Mouse (Mus musculus): ENCODE measurements around the gene Fam120a.

Gene Fam120a

DNA sequence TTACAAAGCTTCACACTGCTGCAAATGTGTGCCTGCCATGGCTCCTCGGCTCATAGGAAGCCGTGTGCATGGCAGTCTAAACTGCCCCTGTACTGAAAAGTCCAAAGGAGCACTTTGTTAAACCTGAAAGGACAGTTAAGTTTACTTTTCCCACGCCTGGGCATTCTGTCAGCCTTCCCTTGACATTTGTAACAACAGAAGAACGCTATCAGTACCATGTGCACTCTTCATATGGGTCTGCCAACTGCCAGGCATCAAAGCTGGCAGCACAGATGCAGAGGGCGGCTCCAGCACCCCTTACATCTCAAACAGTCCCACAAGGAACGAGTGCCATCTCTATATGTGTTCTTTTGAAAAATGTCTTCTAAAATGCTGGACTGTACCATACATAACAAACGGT is 56.4 kb downstream of the Fam120a start:
- DNase-seq = no peak

DNA sequence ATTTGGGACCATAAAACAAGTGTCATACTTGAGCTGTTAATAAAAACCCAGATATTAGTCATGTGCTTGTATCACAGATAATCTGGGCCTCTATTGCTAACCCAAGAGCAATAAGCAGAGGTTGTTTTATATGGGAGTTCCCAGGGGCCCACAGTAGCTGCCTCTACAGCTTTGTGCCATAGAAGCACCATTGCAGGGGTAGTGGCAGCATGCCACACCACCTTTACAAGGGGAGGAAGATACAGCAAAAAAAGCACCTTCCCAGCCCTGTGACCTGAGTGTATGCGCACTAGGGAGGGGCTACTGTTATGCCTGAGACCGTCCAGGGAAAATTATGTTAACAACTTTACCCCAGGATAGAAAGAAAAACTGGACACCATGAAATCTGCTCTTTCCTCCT is 62.4 kb downstream of the Fam120a start:
- DNase-seq = no peak

DNA sequence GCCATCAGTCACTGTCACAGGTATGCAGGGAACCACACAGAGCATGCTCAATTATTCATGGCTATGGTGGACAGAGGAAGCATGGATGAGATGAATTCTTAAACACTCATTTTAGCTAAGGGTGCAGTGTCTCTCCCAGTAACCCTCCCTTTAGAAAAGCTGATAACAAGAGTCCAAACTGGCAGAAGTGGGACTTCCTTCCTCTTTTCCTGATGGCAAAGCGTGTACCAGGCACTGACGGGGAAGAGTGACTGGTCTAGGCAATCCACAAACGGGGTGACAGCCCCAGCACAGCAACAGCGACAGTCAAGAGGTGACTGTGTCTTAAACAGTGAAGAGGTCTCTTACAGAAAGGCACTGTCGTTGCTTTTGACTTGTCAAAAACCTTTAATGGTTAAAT is 72.4 kb downstream of the Fam120a start:
- no peak for DNase-seq

DNA sequence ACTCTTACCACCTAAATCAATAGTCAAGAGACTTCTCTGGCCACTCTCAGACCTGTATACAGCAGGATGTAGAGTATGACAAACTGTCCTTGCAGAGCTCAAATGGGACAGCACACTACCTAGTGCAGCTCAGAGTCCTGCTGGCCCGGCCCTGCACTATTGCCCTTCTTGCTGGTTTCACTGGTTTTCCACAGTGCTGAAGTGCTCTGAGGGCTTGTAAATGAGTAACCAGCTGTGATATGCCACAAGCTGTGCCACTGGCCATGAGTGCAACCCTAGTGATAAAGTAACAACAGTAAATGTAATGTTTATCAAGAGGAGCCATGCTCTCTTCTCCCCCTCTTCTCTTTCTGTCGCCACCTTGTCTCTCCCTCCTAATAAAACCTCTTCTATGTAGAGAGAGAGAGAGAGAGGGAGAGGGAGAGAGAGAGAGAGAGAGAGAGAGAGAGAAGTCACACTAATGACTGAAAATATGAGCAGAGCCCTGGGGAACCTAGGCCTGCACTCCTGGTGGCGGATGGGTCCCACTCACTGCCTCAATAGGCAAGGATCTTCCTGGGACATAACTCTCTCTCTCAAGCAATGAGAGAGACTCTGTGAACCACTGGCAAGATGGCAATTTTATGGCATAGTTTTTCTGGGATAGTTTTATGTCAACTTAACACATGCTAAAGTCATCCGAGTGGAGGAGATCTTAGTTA is 77.4 kb downstream of the Fam120a start:
- DNase-seq = no peak

DNA sequence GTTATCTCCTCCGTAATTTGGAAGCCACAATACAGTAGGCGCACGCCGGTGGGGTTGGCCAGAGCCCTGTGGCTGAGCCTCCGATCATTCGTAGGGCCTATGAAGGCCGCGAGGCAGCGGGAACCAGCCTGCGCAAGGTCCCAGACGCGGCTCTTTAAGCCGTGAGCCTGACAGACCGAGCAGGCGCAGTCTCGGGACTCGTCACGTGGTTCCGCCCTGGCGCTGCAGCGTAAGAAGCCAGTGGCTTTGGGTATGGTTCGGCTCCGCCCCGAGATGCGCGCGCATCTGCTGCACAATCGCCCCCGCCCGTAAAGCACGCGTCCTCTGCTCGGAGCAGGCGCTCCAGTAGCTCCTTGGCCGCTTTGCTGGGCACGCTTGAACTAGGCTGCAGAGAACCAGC is 89.3 kb downstream of the Fam120a start:
- DNase-seq = peak; percentile 99

DNA sequence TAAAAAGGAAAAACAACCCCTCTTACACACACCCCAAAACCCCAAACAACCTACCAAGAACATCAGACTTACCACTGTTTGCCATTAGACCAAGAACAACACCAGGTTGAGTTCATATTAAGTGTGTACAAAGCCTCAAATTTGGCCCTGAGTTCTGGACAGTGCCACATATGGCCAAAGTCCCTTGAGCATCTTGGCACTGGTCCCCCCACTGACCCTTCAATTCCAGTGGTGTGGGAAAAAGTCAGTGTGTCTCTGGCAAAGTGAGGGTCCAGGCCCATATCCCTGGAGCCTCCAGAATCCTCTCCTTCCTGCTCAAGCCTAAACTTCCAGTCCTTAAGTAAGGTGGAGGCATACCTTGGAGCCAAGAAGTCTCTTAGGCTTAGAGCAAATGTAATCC is 90.0 kb downstream of the Fam120a start:
- no peak for DNase-seq

DNA sequence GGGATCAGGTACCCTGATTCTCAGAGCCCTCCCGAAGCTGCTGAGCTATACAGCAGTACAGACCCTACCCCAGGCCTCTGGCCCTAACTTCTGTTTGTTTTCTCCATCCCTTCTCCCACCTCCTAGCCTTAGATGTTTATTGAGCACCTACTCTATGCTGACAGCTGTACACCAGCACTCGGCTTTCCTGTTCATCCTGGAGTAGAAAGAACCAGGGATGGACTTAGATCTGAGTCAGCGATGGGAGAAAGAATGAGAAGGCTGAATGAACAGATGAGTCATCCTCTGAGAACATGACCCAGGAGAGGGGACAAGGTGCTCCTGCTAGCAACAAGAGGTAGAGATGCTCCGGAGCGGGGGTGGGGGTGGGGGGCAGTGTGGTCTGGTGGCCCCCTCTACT is 95.1 kb downstream of the Fam120a start:
- DNase-seq = no peak

DNA sequence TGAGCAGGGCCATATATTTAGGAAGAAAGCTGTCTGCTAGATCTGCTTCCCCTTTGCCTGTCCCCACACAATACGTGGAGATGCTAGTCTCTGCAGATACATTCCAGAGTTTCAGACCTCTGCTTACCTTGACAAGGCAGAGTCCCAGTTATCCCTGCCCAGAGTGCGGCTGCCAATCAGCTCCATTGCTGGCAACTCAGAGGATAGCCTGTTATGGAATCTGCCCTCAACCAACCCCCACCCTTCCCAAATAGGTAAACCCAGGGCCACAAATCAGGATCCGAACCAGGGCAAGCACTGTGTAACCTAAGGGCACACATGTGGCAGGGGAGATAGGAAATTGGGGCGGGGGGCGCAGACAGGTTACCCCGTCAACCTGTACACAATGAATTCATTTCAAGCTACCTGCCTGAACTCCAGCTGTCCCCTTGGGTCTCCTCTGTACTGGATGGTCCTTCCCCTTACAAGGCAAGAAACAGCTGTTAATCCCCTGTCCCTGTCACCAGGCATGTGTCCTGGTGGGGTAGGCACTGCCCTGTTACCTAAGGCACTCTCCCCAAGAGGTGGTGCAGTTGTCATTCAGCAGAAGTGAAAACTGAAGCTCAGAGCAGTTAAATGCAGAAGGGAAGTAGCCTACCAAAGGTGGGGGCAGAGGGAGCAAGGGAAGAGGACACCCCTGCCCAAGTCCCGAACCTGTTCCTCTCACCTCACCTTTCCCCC is 95.8 kb downstream of the Fam120a start:
- no peak for DNase-seq

DNA sequence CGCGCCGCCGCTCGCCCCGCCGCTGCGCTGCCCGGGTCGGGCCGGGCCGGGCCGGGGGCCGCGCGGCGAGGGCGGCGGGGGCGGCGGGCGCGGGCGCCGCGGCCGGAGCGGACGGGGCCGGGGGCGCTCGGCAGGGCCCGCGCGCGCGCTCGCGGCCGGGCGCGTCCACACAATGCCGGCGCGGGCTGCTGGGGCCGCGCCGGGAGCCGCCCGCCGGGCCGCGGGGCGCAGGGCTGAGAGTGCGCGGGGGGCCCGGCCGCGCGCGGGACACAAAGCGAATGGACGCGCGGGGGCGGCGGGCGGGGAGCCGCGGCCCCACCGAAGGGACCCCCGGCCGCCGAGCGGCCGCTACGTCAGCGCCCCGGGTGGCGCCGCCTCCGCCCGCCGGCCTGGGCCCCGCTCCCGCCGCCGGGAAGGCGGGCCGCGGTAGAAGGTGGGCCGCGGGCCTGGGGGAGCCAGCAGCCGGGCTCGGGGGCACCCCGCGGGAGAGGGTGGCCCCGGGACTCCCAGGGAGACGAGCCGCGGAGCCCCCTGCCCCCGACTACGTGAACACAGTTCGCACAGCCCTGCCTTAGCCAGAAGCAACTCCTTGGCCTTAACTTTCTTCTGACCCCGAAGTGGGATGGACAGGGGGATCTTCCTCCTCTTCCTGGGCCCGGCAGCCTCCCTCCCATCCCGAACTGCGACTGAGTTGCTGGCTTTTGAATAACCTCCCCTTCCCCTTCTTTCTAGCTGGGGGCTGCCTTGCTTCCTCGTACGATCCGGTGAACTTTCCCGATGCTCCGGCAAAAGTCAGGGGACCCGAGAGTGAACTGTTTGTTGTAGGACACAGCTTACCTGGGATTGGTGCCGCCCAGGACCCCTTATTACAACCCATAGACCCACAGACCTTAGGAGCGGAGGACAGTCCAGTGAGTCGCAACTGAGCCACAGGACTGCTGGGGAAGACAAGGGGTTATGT is 96.8 kb downstream of the Fam120a start, which contains the start of gene Phf2:
Phf2 (minus strand) TSS at position 349 of the 961 bp plus-strand sequence.
- DNase-seq = peak in 1 of 2 experiments; percentile 34

DNA sequence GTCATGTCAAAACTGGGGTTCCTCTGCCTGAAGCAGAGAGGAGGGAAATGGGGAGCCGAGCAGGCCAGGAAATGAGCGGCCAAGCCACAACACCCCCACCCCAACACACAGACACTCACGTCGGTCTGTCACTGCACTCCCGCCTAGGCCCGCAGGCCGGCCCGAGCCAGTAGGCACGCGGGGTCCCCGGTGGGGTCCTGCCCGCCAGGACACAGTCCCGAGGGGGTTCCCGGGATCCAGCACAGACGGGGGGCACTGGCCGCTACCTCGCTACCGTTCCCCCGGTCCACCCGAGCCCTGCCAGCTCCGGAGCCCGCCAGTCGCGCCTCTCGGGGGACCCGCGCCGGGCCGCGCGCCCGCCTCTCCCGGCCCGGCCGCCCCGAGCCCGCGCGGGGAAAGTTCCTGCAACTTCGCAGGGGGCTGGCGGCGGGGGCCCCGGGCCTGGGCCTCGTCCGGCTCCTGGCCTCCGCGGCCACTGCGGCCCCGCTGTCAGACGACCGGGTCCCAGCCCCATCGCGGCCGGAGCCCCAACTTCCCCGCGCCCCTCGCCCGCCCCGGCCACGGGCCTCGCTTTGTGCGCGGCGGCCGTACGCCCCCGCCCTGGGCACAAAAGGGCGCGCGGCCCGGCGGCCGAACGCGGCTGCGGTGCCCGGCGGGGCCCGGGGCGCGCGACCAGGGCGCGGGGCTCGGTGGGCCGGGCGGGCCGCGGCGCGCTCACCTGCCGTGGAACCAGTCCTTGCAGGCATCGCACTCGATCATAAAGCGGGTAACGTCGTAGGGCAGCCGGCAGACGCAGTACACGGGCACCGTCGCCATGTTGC is 97.7 kb downstream of the Fam120a start:
- peak in 1 of 2 experiments; percentile 37 for DNase-seq

DNA sequence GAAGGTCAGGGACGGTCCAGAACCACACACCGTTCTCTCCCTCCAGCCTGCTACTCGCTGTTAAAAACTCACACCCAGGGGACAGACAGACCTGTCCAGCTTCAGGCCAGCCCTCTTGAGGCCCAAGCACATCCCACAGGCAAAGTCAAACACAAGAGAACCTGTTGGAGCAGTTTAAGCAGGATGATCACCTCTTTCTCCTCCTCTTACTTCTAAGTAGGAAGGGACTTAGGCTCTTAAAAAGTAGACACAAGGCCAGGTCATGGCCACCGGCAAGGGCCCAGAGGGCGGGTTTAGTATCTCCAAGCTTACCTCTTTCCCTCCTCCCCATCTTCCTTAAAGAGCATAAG is 98.2 kb downstream of the Fam120a start:
- no peak for DNase-seq

DNA sequence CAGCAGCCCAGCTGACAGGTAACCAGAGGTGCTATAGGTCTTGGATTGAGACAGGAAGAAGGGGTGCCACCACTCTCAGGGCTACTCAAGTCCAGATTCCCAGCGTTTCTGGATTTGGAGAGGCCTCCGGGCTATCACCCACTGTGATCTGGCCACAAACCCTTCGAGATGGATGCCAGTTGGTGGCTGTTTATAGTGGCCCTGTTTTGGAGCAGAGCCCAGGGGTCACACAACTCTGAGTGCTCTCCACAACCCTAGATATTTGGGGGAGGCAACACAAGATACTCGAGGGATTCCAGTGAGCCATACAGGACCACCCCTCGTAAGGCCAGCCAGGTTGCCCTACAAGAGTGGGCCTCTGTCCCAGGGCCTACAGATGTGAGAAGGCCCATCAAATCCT is 98.7 kb downstream of the Fam120a start:
- DNase-seq = peak in 1 of 2 experiments; percentile 33

DNA sequence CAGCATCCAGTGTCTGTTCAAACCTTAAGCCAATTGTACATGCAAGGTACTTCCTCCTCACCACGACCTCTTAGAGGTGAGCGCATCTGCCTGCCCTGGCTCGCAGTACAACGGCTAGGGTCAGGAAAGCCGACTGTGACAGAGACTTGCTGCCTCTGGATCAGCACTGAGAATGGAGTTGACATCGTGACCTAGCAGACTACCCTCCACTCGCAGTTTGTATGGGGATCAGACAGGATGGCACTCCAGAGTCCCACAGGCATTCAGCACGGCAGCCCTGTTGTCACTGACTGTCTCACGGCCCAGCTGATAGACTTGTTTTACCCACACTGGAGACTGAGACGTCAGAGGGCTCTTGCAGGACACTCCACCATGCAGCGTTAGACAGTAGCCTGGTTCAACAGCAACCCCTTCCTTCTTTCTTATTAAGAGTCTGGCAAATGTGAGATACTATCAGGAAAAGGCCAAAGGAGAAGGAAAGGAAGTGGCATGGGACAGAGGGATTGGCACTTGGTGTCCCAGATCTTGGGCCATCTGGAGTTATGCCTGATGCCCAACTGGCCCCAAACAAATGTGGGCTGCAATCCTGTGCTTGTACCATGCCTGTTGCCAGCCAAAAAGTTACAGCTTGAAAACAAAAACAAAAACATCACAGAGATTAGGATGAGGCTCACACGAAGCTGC is 103.0 kb downstream of the Fam120a start:
- peak; percentile 50 to 61 for DNase-seq

DNA sequence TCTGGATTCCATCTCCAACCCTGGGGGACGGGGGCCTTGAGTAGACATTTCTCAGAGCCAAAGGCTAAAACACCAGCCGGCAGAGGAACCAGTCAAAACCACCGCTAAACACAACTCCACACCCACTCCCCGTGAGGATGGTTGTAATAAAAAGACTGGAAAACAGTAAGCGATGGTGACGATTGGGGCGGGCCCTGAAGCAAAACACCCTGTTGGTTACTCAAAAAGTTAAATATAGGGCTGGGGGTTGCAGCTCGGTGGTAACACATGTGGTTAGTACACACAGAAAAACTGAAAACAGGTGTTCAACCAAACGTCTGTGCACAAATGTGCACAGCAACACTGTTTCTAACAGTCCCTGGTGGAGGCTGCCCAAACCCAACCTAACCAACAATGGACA is 104.3 kb downstream of the Fam120a start:
- no peak for DNase-seq

DNA sequence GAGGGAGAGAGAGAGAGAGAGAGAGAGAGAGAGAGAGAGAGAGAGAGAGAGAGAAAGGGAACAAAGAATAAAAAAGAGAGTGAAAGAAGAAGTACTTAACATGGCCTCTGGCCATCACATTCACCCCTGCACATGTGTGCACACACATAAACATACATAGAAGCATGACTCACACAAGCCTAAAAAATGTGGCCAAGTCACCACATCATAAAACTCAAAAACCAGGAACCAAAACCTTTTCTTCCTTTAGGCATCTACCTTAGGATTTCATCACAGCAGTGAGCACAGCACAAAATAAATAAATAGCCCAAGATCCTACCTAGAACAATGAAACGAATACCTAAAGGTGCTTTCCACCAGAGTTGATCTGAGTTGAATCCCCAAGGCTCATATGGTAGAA is 105.9 kb downstream of the Fam120a start:
- DNase-seq = no peak

DNA sequence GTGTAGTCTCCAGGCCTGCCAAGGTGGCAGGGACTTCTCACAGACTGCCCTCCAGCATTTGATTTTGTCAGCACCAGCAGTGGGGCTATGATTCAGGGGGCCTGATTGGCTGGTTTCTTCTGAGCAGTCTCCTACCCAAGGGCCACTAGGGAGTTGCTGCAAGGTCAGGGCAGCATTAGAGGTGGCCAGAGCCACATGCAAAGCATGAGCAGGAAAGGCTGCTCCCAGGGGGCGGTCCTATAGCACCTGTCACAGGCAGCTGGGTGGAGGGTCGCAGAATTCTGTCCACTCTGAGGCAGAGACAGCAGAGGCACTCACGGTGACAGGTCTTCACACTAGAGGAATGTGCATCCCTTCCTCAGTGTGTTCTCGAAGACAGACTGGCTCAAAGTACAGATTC is 109.0 kb downstream of the Fam120a start:
- no peak for DNase-seq

DNA sequence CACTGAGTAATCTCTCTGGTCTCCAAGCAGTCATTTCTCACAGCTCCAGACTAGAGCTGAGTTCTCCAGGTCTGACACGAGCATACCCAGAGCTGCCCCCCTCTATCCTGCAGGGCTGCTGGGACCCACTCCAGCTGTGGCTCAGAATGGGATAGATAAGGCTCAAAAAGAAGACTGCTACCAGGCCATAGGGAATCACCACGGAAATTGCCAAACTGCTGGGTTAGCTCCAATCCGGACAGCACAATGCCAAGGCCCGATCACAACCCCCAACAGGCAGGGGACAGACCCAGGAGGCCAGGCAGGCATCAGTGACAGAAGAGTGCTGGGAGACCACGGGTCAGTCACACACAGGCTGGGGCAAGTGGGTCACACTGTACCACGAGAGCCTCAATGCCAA is 109.8 kb downstream of the Fam120a start:
- DNase-seq = no peak

DNA sequence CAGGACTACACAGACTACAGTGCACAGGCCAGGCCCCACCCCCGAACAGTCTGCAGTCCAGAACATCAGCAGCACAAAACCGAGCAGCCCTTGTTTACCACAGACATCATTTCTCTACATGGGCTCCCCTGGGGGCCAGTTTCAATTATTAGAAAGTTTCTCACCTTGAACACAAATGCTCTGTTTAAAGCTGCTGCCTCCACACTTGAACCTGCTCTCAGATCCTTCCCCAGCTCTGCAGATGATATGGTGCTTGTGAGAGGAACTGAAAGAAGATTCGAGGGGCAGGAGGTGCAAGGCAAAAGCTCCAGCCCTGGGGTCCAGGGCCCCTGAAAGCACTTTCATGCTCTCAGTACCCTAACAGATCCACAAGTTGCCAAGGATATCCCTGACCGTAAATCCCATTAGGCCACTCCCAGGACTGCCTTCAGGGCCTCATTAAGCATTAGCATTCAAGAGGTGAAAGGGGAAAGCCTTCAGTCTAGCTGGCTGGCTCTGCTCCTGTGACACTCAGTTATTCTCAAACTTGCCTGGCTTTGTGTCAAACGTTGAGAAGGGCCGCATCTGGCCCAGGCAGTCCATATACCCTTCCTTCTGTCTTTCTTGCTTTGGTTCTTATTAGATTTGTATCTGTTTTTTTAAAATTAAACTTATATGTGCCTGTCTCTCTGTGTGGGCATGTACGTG is 110.4 kb downstream of the Fam120a start:
- no peak for DNase-seq

DNA sequence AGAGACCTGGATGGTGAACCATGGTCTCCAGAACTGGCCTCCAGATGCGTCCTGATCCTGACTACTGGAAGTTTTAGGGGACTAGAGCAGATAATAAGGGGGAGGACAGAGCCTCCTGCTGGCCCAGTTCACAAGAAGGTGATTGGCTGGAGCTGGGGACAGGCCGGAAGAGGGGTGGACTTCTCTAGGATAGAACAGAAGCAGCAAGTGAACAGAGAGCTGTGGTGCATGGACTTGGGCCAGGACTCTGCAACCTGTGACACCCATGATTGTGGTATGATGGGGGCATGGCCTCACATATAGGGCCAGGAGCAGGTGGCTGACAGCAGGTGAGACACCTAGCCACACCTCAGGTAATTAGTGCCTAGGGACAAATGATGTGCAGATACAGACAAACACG is 113.9 kb downstream of the Fam120a start:
- DNase-seq = no peak

DNA sequence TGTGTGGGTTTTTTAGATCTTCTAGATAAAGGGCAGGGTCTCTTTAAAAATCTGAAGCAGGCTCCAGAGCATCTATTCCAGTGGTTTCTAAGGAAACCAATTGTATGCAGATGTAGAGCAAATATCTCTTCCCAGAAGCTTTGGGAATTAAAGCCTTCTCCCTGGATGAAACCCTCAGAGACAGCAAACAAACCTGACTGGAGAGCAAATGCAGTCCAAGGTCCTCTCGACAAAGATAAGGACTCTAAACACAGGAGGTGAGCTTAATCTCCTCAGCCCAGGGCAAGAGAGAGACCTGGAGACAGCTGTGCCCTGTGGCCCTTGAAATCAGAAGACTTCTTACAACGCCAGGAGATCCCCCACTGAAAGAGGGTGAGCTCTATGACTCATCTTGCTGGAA is 114.3 kb downstream of the Fam120a start:
- no peak for DNase-seq

DNA sequence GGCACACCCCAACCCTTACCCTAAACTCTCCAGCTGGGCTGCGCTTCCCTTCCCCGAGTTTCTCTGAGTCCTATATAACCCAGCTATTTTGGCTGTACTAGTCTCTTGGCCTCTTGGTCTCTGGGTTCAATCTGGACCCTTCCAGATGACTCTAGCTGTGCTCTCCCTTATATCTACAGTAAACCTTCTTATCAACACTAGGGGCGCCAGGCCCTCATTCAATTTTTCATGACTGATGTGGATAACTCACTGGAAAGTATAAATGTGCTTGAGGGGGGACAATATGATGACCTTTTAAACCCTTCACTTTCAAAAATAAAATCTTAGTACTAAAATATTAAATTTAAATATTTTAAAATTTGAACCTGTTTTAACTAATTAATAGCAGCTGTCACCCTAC is 115.0 kb downstream of the Fam120a start:
- no peak for DNase-seq
